Mouse (Mus musculus): ENCODE measurements around the gene Creld2. TPM values are rescaled to one million over a fixed set of nuclear protein-coding genes. Genes with fewer than 3 reads are reported as not detected.
"Not testable (repeated sequence)": the region's sequence is repeated elsewhere in the genome, so short reads cannot be mapped to it uniquely, and the experiment has no call there.

The Creld2 gene
- polyA plus RNA-seq, 1 experiment from 2014 or later = 65.8 TPM

DNA sequence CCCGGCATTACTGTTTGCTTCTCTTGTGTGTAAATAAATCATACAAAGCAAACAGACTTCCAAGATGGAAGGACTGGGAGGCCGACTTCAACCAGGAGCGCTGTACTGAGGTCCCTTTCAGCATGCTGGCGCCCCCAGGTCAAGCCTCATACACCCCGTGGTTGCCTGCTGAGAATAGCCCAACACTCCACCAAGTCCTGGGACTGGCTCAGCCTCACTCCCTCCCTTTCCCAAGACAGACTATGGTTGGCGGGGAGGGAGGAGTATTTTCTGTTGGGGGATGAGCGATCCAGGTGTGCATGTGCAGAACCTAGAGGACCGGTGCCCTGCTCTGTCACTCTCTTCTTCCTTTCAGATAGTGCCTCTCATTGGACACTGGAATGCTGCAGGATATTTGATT, 11.3 kb upstream of the Creld2 start:
- H3K9me3 ChIP-seq (replicated peaks; ENCODE audit: control insufficient read depth, low read length) = no peaks in the 10 kb centered on the region
- peaks cover 65% of the 10 kb centered on the region for H3K36me3 ChIP-seq (ENCODE audit: control insufficient read depth, insufficient read depth, low read length)
- DNase-seq (ENCODE audit: low spot score) (no peak), ATAC-seq (no peak)
- no peaks in the 10 kb centered on the region for H3K4me1 ChIP-seq (ENCODE audit: control insufficient read depth, insufficient read depth, low read length)
- H3K4me2 ChIP-seq (ENCODE audit: low read length) = no peak overlapping the region
- 85% methylated on average over 8 of the region's 8 CpGs for WGBS
- H3K4me3 ChIP-seq (ENCODE audit: low read depth, low read length) = no peak overlapping the region
- H3K9ac ChIP-seq (ENCODE audit: low read length) = no peak overlapping the region
- no peaks in the 10 kb centered on the region for H3K27me3 ChIP-seq (replicated peaks; ENCODE audit: control insufficient read depth, insufficient read depth, low read length)
- H3K27ac ChIP-seq (ENCODE audit: low read depth, low read length) = no peak overlapping the region

DNA sequence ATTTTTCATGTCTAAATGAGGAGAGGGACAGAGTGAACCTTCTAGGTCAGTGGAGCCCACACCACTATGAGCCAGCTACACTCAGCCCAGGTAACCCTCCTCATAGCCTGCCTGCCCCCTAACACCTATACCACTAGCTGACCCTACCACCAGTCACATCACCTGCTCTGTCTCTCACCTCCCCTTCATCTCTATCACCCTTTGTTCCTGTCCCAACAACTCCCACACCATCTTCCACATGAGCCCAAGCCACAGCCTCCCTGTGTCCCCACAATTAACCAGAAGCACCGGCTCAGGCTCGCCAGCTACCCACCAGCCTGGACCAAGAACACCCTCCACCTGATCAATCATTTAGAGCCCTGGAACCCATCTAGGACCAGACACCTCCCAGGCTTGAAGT, 9.1 kb upstream of the Creld2 start:
- H3K4me3 ChIP-seq (ENCODE audit: low read depth, low read length) = no peak overlapping the region
- peaks cover 72% of the 10 kb centered on the region for H3K36me3 ChIP-seq (ENCODE audit: control insufficient read depth, insufficient read depth, low read length)
- no peaks in the 10 kb centered on the region for H3K27me3 ChIP-seq (replicated peaks; ENCODE audit: control insufficient read depth, insufficient read depth, low read length)
- DNase-seq (ENCODE audit: low spot score) = no peak
- no peaks in the 10 kb centered on the region for H3K9me3 ChIP-seq (replicated peaks; ENCODE audit: control insufficient read depth, low read length)
- no peak for ATAC-seq
- 85% methylated on average over 2 of the region's 2 CpGs for WGBS
- H3K9ac ChIP-seq (ENCODE audit: low read length) = no peak overlapping the region
- H3K4me1 ChIP-seq (ENCODE audit: control insufficient read depth, insufficient read depth, low read length) = no peaks in the 10 kb centered on the region
- no peak overlapping the region for H3K4me2 ChIP-seq (ENCODE audit: low read length)
- H3K27ac ChIP-seq (ENCODE audit: low read depth, low read length) = no peak overlapping the region

DNA sequence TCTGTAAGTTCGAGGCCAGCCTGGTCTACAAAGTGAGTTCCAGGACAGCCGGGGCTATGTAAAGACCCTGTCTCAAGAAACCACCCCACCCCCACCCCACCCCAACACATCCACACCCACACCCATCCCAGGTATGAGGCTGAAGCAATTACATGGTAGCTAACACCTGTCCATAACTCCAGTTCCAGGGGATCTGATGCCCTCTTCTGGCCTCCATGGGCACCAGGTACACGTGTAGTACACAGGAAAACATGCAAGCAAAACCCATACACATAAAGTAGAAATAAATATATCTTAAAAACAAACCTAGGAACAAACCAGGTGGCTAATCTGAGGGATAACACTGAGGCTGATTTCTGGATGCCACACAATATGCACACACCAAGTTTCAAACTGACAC, 6.2 kb upstream of the Creld2 start:
- ATAC-seq = no peak
- WGBS = 90% methylated on average over 3 of the region's 3 CpGs

DNA sequence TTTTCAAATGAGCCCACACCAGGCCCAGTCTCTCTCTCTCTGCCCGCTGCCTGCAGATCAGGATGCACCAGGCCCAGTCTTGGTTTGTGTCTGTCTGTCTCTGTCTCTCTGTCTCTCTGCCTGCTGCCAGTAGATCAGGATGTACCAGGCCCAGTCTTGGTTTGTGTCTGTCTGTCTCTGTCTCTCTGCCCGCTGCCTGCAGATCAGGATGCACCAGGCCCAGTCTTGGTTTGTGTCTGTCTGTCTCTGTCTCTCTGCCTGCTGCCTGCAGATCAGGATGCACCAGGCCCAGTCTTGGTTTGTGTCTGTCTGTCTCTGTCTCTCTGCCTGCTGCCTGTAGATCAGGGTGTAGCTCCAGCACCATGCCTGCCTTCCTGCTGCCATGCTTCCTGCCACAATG, 5.6 kb upstream of the Creld2 start:
- not testable (repeated sequence) for DNase-seq (ENCODE audit: low spot score); H3K27me3 ChIP-seq (replicated peaks; ENCODE audit: control insufficient read depth, insufficient read depth, low read length); H3K9me3 ChIP-seq (replicated peaks; ENCODE audit: control insufficient read depth, low read length); H3K4me3 ChIP-seq (ENCODE audit: low read depth, low read length); H3K4me1 ChIP-seq (ENCODE audit: control insufficient read depth, insufficient read depth, low read length); H3K4me2 ChIP-seq (ENCODE audit: low read length); H3K9ac ChIP-seq (ENCODE audit: low read length); H3K27ac ChIP-seq (ENCODE audit: low read depth, low read length); ATAC-seq
- WGBS = 100% methylated on average over 2 of the region's 2 CpGs
- peaks cover 55% of the 10 kb centered on the region for H3K36me3 ChIP-seq (ENCODE audit: control insufficient read depth, insufficient read depth, low read length)

More for the DNA sequence above, 6.2 kb upstream of the Creld2 start:
- H3K4me3 ChIP-seq (ENCODE audit: low read depth, low read length) = no peak overlapping the region
- no peak for DNase-seq (ENCODE audit: low spot score)
- H3K27me3 ChIP-seq (replicated peaks; ENCODE audit: control insufficient read depth, insufficient read depth, low read length) = no peaks in the 10 kb centered on the region
- H3K9me3 ChIP-seq (replicated peaks; ENCODE audit: control insufficient read depth, low read length) = no peaks in the 10 kb centered on the region
- peaks cover 60% of the 10 kb centered on the region for H3K36me3 ChIP-seq (ENCODE audit: control insufficient read depth, insufficient read depth, low read length)
- H3K27ac ChIP-seq (ENCODE audit: low read depth, low read length) = no peak overlapping the region
- H3K4me2 ChIP-seq (ENCODE audit: low read length) = no peak overlapping the region
- H3K4me1 ChIP-seq (ENCODE audit: control insufficient read depth, insufficient read depth, low read length) = no peaks in the 10 kb centered on the region
- no peak overlapping the region for H3K9ac ChIP-seq (ENCODE audit: low read length)

- no peak overlapping the region for H3K9ac ChIP-seq (ENCODE audit: low read length)
- H3K4me1 ChIP-seq (ENCODE audit: control insufficient read depth, insufficient read depth, low read length) = 0 out of 2 replicates have a peak, but pooled peaks cover 3% of the 10 kb centered on the region
- WGBS = 94% methylated on average over 11 of the region's 11 CpGs
- H3K9me3 ChIP-seq (replicated peaks; ENCODE audit: control insufficient read depth, low read length) = no peaks in the 10 kb centered on the region
- peaks cover 49% of the 10 kb centered on the region for H3K36me3 ChIP-seq (ENCODE audit: control insufficient read depth, insufficient read depth, low read length)
- ATAC-seq (no peak), DNase-seq (ENCODE audit: low spot score) (no peak)
- no peaks in the 10 kb centered on the region for H3K27me3 ChIP-seq (replicated peaks; ENCODE audit: control insufficient read depth, insufficient read depth, low read length)
- H3K4me3 ChIP-seq (ENCODE audit: low read depth, low read length) = no peak overlapping the region
- no peak overlapping the region for H3K27ac ChIP-seq (ENCODE audit: low read depth, low read length)
- H3K4me2 ChIP-seq (ENCODE audit: low read length) = no peak overlapping the region
These were observed 4.9 kb upstream of the Creld2 start for GRCm38 (mm10) chr15:88814411-88815047.

- Histone ChIP-seq H3K4me1 (ENCODE audit: control insufficient read depth, insufficient read depth, low read length) (peaks cover 5% of the 10 kb centered on the region), H3K27me3 (replicated peaks; ENCODE audit: control insufficient read depth, insufficient read depth, low read length) (no peaks in the 10 kb centered on the region), H3K9ac (ENCODE audit: low read length) (no peak overlapping the region), H3K27ac (ENCODE audit: low read depth, low read length) (no peak overlapping the region), H3K4me3 (ENCODE audit: low read depth, low read length) (no peak overlapping the region), H3K9me3 (replicated peaks; ENCODE audit: control insufficient read depth, low read length) (no peaks in the 10 kb centered on the region), H3K4me2 (ENCODE audit: low read length) (no peak overlapping the region), H3K36me3 (ENCODE audit: control insufficient read depth, insufficient read depth, low read length) (peaks cover 45% of the 10 kb centered on the region)
- DNase-seq (ENCODE audit: low spot score) (no peak), ATAC-seq (no peak)
- 93% methylated on average over 6 of the region's 6 CpGs for WGBS
These were observed 4.2 kb upstream of the Creld2 start for GRCm38 (mm10) chr15:88815196-88815700.

DNA sequence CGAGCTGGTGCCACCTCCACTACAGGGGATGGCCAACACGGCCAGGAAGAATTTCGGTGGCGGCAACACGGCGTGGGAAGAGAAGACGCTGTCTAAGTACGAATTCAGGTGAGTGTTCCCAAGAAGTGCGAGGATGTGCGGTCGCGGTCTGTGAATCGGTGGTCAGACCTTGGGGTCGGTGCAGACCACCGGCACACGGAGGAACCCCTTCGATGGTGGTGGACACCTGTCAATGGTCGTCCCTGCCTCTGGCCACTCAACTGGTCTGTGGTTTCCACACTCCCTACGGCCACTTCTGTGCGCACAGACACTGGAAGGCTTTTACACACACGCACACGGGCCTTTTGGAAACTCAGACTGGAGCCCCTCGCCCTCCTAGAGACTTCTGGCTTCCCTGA, 459 bp downstream of the Creld2 start:
- DNase-seq (ENCODE audit: low spot score) (no peak), ATAC-seq (no peak)
- under 1% methylated on average over 23 of the region's 23 CpGs for WGBS

GRCm38 (mm10) chr15:88821403-88821802, 2.0 kb downstream of the Creld2 start:
- DNase-seq (ENCODE audit: low spot score) = no peak
- H3K36me3 ChIP-seq (ENCODE audit: control insufficient read depth, insufficient read depth, low read length) = peaks cover 48% of the 10 kb centered on the region
- no peak for ATAC-seq
- H3K9me3 ChIP-seq (replicated peaks; ENCODE audit: control insufficient read depth, low read length) = no peaks in the 10 kb centered on the region
- H3K27ac ChIP-seq (ENCODE audit: low read depth, low read length) = no peak overlapping the region
- no peak overlapping the region for H3K4me3 ChIP-seq (ENCODE audit: low read depth, low read length)
- H3K27me3 ChIP-seq (replicated peaks; ENCODE audit: control insufficient read depth, insufficient read depth, low read length) = no peaks in the 10 kb centered on the region
- H3K4me1 ChIP-seq (ENCODE audit: control insufficient read depth, insufficient read depth, low read length) = peaks cover 12% of the 10 kb centered on the region
- H3K9ac ChIP-seq (ENCODE audit: low read length) = no peak overlapping the region
- H3K4me2 ChIP-seq (ENCODE audit: low read length) = no peak overlapping the region
- WGBS = 90% methylated on average over 7 of the region's 7 CpGs

More for the DNA sequence above, 459 bp downstream of the Creld2 start:
- H3K4me3 ChIP-seq (ENCODE audit: low read depth, low read length) = peak overlapping the region; percentile 81
- peak overlapping the region; percentile 86 for H3K4me2 ChIP-seq (ENCODE audit: low read length)
- peaks cover 44% of the 10 kb centered on the region for H3K36me3 ChIP-seq (ENCODE audit: control insufficient read depth, insufficient read depth, low read length)
- H3K9me3 ChIP-seq (replicated peaks; ENCODE audit: control insufficient read depth, low read length) = no peaks in the 10 kb centered on the region
- no peaks in the 10 kb centered on the region for H3K27me3 ChIP-seq (replicated peaks; ENCODE audit: control insufficient read depth, insufficient read depth, low read length)
- H3K9ac ChIP-seq (ENCODE audit: low read length) = peak overlapping the region; percentile 83
- peaks cover 12% of the 10 kb centered on the region for H3K4me1 ChIP-seq (ENCODE audit: control insufficient read depth, insufficient read depth, low read length)
- H3K27ac ChIP-seq (ENCODE audit: low read depth, low read length) = no peak overlapping the region

DNA sequence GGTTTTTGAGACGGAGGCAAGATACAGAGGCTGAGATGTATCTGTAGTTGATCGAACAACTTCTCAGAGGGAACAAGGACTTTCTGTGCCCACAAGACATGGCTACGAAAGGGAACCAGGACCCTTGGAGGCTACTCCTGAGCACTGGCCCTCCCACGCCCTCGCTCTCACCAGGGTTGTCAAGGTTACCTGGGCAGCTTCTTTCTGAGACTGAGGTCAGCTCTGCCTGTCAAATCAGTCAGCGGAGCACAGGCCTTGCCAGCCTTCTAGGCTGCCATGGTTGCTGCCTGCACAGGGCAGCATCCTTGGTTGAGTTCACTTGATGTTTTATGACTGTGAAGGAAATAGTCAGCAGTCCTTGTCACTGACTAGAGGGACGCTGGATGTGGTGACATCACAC, 3.1 kb downstream of the Creld2 start:
- H3K27me3 ChIP-seq (replicated peaks; ENCODE audit: control insufficient read depth, insufficient read depth, low read length) = no peaks in the 10 kb centered on the region
- peaks cover 12% of the 10 kb centered on the region for H3K4me1 ChIP-seq (ENCODE audit: control insufficient read depth, insufficient read depth, low read length)
- H3K4me2 ChIP-seq (ENCODE audit: low read length) = no peak overlapping the region
- DNase-seq (ENCODE audit: low spot score) = no peak
- no peak overlapping the region for H3K4me3 ChIP-seq (ENCODE audit: low read depth, low read length)
- ATAC-seq = no peak
- 93% methylated on average over 7 of the region's 7 CpGs for WGBS
- H3K9ac ChIP-seq (ENCODE audit: low read length) = no peak overlapping the region
- no peaks in the 10 kb centered on the region for H3K9me3 ChIP-seq (replicated peaks; ENCODE audit: control insufficient read depth, low read length)
- H3K36me3 ChIP-seq (ENCODE audit: control insufficient read depth, insufficient read depth, low read length) = peaks cover 56% of the 10 kb centered on the region
- H3K27ac ChIP-seq (ENCODE audit: low read depth, low read length) = no peak overlapping the region
